Comparison of ENCODE assay signal across 11 mouse cellular contexts in the genomic region with DNA sequence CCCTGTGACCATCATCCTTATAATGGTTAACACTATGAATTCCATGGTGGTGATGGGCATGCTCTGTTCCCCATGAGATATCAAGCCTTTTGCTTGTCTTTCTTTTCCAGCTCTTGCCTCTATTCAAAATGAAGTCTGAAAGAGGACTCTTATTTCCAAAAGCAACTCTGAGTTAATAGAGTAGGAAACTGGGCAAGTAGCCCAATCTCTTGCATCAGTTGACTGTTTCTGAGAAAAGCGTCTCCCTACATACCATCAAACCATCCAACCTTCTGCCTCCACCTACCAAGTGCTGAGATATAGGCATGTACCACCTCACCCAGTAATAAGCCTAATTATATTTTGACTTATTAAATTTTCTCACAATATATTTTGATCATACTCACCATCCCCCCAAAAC.
"Had no signal": no experiment of that assay in that cellular context is flagged by ENCODE, and none has a peak within 500 bp of the region (broad histone marks: within the 10 kb centered on the region; RNA-seq: fewer than 3 reads in every experiment).

No protein-coding gene starts in this region.

- H3K27ac ChIP-seq: left cerebral cortex, adult 2 months; liver, embryonic 15.5 days; midbrain, embryonic 13.5 days; stomach, embryonic 15.5 days had no signal

- H3K4me2 ChIP-seq: liver, embryonic 15.5 days; midbrain, embryonic 13.5 days; stomach, embryonic 15.5 days had no signal

- H3K4me1 ChIP-seq: liver, embryonic 15.5 days; midbrain, embryonic 13.5 days had no signal

- H3K9ac ChIP-seq: liver, embryonic 15.5 days; midbrain, embryonic 13.5 days; stomach, embryonic 15.5 days had no signal

- H3K36me3 ChIP-seq: liver, embryonic 15.5 days; midbrain, embryonic 13.5 days; stomach, embryonic 15.5 days had no signal

- ATAC-seq: midbrain, embryonic 13.5 days had no signal

- H3K27me3 ChIP-seq: liver, embryonic 15.5 days; midbrain, embryonic 13.5 days; stomach, embryonic 15.5 days had no signal

- H3K4me3 ChIP-seq: left cerebral cortex, adult 2 months; liver, embryonic 15.5 days; midbrain, embryonic 13.5 days; stomach, embryonic 15.5 days had no signal

- DNase-seq: kidney, adult 18-20 months; kidney, postnatal 10 days; liver; lung, adult 2 months; right cerebral cortex, postnatal 14 days; thymus, adult 2 months; thymus, postnatal 25 days had no signal

- H3K9me3 ChIP-seq: liver, embryonic 15.5 days; midbrain, embryonic 13.5 days; stomach, embryonic 15.5 days had no signal
